Mouse (Mus musculus): Measurements from ENCODE around the gene Trpc4.

Gene Trpc4

GRCm38 (mm10) chr3:54266943-54267342 lies 111.1 kb downstream of the Trpc4 start:
- no peak for DNase-seq (ENCODE audit: low read depth, low spot score)

DNA sequence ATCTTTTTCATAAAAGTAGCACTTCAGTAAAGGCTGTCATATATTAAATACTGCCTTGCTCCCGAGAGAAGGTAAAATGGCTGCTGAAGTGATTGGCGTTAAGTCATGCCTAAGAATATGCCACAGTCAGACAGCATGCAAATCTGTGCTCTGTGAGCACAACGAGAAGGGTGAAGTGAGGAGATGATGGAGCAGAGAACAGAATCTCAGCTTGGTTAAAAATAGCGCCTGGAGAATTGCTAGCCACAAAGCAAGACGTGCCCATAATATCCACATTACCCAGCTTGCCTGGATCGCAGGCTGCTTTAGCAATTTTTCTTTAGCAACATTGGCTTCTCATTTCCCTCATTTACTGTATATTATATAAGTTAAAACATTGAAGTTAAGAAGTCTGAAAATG lies 113.3 kb downstream of the Trpc4 start:
- DNase-seq (ENCODE audit: low read depth, low spot score), result no peak

GRCm38 (mm10) chr3:54274651-54275050 lies 118.8 kb downstream of the Trpc4 start:
- DNase-seq (ENCODE audit: low read depth, low spot score), result no peak

- no peak for DNase-seq (ENCODE audit: low read depth, low spot score)
Observed at GRCm38 (mm10) chr3:54289731-54290130, 133.9 kb downstream of the Trpc4 start.

DNA sequence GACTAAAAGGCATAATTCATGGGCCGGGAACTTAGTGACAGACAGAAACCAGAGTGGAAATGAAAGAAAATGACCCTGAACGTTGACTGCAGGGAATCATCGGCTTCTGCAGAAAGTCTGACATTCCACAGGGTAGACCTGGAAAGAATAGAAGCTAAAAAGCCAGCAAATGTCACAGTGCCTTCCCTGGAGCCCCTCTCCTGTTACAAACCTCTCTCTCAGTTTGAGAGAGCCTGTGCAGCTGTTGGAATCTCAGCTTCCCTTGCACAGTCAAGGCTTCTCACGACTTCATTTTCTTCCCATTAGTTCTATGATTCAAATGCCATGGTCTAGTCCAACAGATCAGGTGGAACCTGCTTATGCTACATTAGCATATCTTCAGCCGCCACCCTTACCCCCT lies 154.8 kb downstream of the Trpc4 start:
- no peak for DNase-seq (ENCODE audit: low read depth, low spot score)

- no peak for DNase-seq (ENCODE audit: low read depth, low spot score)
Observed at GRCm38 (mm10) chr3:54314055-54314454, 158.2 kb downstream of the Trpc4 start.

DNA sequence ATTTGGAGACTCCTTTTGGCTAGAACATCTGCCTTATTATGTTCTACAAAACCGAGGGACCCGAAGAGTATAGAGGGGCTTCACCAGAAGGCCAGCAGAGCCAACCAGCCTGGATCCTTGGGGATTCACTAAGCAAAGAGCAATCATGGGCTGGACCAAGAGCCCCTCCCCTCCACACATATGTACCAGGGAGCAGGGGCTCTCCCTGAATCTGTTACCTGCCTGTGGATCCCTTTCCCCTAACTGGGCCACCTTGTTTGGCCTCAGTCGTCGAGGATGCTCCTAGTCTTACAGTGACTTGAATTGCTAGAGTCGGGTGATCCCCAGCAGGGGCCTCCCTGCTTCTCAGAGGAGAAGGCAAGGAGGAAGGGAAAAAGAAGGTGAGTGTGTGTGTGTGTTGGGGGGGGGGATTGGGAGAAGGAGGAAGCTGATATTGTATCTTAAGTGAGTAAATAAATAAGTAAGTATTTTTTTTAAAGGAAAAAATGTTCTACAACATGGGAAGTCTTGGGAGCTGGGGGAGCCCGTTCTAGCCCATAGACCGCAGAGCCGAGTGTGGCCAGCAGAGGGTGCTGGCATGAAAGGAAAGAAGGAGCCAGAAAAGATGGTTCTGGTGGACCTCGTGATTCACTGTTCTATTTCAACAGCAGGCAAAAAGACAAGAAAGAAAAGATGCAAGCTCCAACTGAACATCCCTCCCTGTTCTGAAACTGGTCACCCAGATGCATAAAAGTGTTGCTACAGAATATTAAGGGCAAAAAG lies 197.2 kb downstream of the Trpc4 start:
- DNase-seq (ENCODE audit: low read depth, low spot score), result peak; percentile 62

- DNase-seq (ENCODE audit: low read depth, low spot score), result no peak
Observed at GRCm38 (mm10) chr3:54357561-54357960, 201.7 kb downstream of the Trpc4 start.

DNA sequence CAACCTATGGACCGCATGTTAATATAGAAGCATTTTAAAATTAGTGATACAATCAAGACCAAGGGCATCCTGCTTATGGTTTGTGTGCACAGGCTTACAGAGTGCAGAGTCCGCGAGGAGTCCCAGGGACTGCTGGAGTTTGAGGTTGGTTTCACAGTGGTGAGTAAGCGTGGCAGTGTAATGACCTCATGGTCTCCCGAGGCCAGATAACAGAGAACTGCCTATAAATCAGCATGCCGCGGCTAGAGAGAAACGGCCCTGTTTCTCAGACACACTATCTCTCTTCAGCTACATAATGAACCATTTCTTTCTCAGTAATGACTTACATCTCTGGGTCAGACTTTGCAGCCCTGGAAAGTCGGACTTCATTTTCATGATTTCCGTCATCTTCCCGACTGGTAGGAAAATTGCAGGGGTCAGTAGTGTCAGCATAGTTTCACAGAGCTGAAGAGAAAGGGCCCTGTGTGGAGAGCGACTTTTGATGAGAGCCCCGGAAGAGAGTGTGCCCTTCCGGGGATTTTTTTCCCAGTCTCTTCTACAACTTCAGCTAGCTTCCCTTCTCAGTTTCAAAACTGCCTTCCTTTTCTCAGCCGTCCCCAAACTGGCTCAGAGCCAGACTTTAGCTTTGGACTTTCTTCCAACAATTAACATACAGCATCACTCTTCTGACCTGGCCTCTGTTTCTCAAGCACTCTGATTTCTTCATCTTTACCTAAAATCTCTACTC lies 202.8 kb downstream of the Trpc4 start:
- DNase-seq (ENCODE audit: low read depth, low spot score), result no peak

DNA sequence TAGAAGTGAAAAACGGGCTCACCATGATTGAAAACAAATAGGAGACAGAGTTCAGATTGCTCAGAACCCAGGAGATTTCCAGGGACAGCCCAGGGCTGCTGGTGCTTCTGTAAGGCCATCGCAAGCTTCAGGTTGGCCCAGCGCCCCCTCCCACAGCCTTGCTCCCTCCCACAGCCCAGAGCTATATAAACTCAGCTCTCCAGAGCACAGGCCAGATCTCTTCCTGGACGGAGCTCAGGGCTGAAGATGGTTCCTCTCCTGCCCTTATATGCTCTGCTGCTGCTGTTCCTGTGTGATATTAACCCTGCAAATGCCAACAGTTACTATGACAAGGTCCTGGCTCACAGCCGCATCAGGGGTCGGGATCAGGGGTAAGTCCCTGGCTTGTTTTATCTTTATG lies 205.1 kb downstream of the Trpc4 start, which contains the start of gene Postn:
Gene Postn (plus strand): TSS at position 213 of the 400 bp plus-strand sequence.
- no peak for DNase-seq (ENCODE audit: low read depth, low spot score)

- DNase-seq (ENCODE audit: low read depth, low spot score), result no peak
Observed at GRCm38 (mm10) chr3:54361656-54362055, 205.8 kb downstream of the Trpc4 start.

All from ZHBTc4 (cell line).